13 mouse cellular contexts compared by ENCODE assay signal in genomic region chr1:92979073-92979602, GRCm38 (mm10). TPM values are rescaled to one million over a fixed set of nuclear protein-coding genes. Genes with fewer than 3 reads are reported as not detected.
DNase-seq lines count a peak whose midpoint lies in the region; ATAC-seq lines count a peak whose summit lies in the region.
"Had no signal": no experiment of that assay in that cellular context is flagged by ENCODE, and none has a peak within 500 bp of the region (broad histone marks: within the 10 kb centered on the region; RNA-seq: fewer than 3 reads in every experiment).

No protein-coding gene starts in this region.

- H3K27ac ChIP-seq in heart, embryonic 10.5 days = peak overlapping the region; percentile 47; the same call in 1 of the 2 replicates
- H3K27ac ChIP-seq in lung, embryonic 15.5 days = no peak overlapping the region
- H3K27ac ChIP-seq in embryonic facial prominence, embryonic 12.5 days = no peak overlapping the region
- H3K27ac ChIP-seq in limb, embryonic 15.5 days = no peak overlapping the region

- H3K36me3 ChIP-seq in heart, embryonic 10.5 days = no peaks in the 10 kb centered on the region
- no peaks in the 10 kb centered on the region for H3K36me3 ChIP-seq in lung, embryonic 15.5 days
- H3K36me3 ChIP-seq in embryonic facial prominence, embryonic 12.5 days = no peaks in the 10 kb centered on the region
- H3K36me3 ChIP-seq in limb, embryonic 15.5 days = no peaks in the 10 kb centered on the region

- peak overlapping the region; percentile 24; the same call in 1 of the 2 replicates for H3K4me3 ChIP-seq in heart, embryonic 10.5 days
- no peak overlapping the region for H3K4me3 ChIP-seq in lung, embryonic 15.5 days
- no peak overlapping the region for H3K4me3 ChIP-seq in embryonic facial prominence, embryonic 12.5 days
- H3K4me3 ChIP-seq in limb, embryonic 15.5 days = no peak overlapping the region

- no peak for DNase-seq in heart, embryonic 10.5 days (ENCODE audit: low spot score)
- no peak for DNase-seq in heart, postnatal 25 days (ENCODE audit: low spot score)
- DNase-seq in lung, adult 18-20 months = no peak
- DNase-seq in MN1 (ENCODE audit: low spot score) = no peak
- DNase-seq in left cerebral cortex, adult 8-10 months (ENCODE audit: low spot score in 2 of 2) = no peak
- DNase-seq: cerebellum, adult 8-10 months; liver, postnatal 0 days had no signal

- 10% methylated on average over 11 of the region's 11 CpGs for WGBS in heart, embryonic 10.5 days
- WGBS in lung, embryonic 15.5 days = 11% methylated on average over 11 of the region's 11 CpGs
- WGBS in embryonic facial prominence, embryonic 12.5 days = 29% methylated on average over 11 of the region's 11 CpGs
- 12% methylated on average over 11 of the region's 11 CpGs for WGBS in limb, embryonic 15.5 days

- peaks cover 31% of the 10 kb centered on the region for H3K27me3 ChIP-seq in heart, embryonic 10.5 days (ENCODE audit: insufficient read depth, poor library complexity, severe bottlenecking)
- no peaks in the 10 kb centered on the region; the same call in 1 of the 2 replicates for H3K27me3 ChIP-seq in lung, embryonic 15.5 days
- H3K27me3 ChIP-seq in embryonic facial prominence, embryonic 12.5 days = 0 out of 2 replicates have a peak, but pooled peaks cover 5% of the 10 kb centered on the region
- no peaks in the 10 kb centered on the region for H3K27me3 ChIP-seq in limb, embryonic 15.5 days

- H3K4me2 ChIP-seq in lung, embryonic 15.5 days = 0 out of 2 replicates have a peak overlapping the region, but pooled peaks have one; percentile 19
- H3K4me2 ChIP-seq in embryonic facial prominence, embryonic 12.5 days (replicated peaks) = no peak overlapping the region
- no peak overlapping the region for H3K4me2 ChIP-seq in limb, embryonic 15.5 days

- ATAC-seq in lung, embryonic 15.5 days (ENCODE audit: borderline replicate concordance, extremely low read depth, low FRiP score, low TSS enrichment) = peak; percentile 33; the same call in 1 of the 2 replicates
- 0 out of 2 replicates have a peak, but pooled peaks have one; percentile 30 for ATAC-seq in embryonic facial prominence, embryonic 12.5 days (ENCODE audit: insufficient number of reproducible peaks, insufficient read depth, low FRiP score, low TSS enrichment)
- peak; percentile 52; the same call in 1 of the 2 replicates for ATAC-seq in limb, embryonic 15.5 days (ENCODE audit: insufficient number of reproducible peaks, low FRiP score, low TSS enrichment, low read depth)
- ATAC-seq: liver, postnatal 0 days had no signal

- intact Hi-C loops in heart, postnatal 25 days (cut with DNase I) = no loop called here

- H3K9me3 ChIP-seq in heart, embryonic 10.5 days = no peaks in the 10 kb centered on the region
- H3K9me3 ChIP-seq in lung, embryonic 15.5 days = no peaks in the 10 kb centered on the region
- no peaks in the 10 kb centered on the region for H3K9me3 ChIP-seq in embryonic facial prominence, embryonic 12.5 days
- H3K9me3 ChIP-seq in limb, embryonic 15.5 days = no peaks in the 10 kb centered on the region

- peaks cover 57% of the 10 kb centered on the region for H3K4me1 ChIP-seq in heart, embryonic 10.5 days
- H3K4me1 ChIP-seq in lung, embryonic 15.5 days = peaks cover 30% of the 10 kb centered on the region
- no peaks in the 10 kb centered on the region for H3K4me1 ChIP-seq in embryonic facial prominence, embryonic 12.5 days
- H3K4me1 ChIP-seq in limb, embryonic 15.5 days = peaks cover 6% of the 10 kb centered on the region

- no peak overlapping the region for H3K9ac ChIP-seq in lung, embryonic 15.5 days
- no peak overlapping the region for H3K9ac ChIP-seq in embryonic facial prominence, embryonic 12.5 days
- H3K9ac ChIP-seq in limb, embryonic 15.5 days = no peak overlapping the region
- H3K9ac ChIP-seq: liver, postnatal 0 days had no signal

RNA-seq across cellular contexts. Expression of gene Aqp12, which starts 27.0 kb away (rescaled TPM):
- not detected in 2 replicates for polyA plus RNA-seq in heart, embryonic 10.5 days (2016; fragmentation: Nextera tagmentation; extraction: Ambion mirVana)
- not detected for total RNA-seq in heart, postnatal 25 days (2021)
- not detected in 2 replicates for polyA plus RNA-seq in lung, embryonic 15.5 days (2015; fragmentation: Nextera tagmentation; extraction: Ambion mirVana)
- polyA plus RNA-seq in embryonic facial prominence, embryonic 12.5 days (2016; fragmentation: Nextera tagmentation; extraction: Ambion mirVana) = not detected in 2 replicates
- not detected in 2 replicates for polyA plus RNA-seq in limb, embryonic 15.5 days (2015; fragmentation: Nextera tagmentation; extraction: Ambion mirVana)
- total RNA-seq in left cerebral cortex, adult 8-10 months (2022) = not detected
- total RNA-seq: heart, adult 18-20 months; left cerebral cortex, postnatal 10 days had no signal
- polyA plus RNA-seq: liver, postnatal 0 days; urinary bladder, adult 2 months had no signal

RNA-seq across cellular contexts. Expression of gene Gpr35, which starts 28.5 kb away (rescaled TPM):
- 0.20 and 0.28 TPM in 2 replicates for polyA plus RNA-seq in heart, embryonic 10.5 days (2016; fragmentation: Nextera tagmentation; extraction: Ambion mirVana)
- total RNA-seq in heart, postnatal 25 days (2021) = under 1 TPM; 0.36 to 0.75 TPM
- polyA plus RNA-seq in lung, embryonic 15.5 days (2015; fragmentation: Nextera tagmentation; extraction: Ambion mirVana) = 0.36 and 0.62 TPM in 2 replicates
- polyA plus RNA-seq in embryonic facial prominence, embryonic 12.5 days (2016; fragmentation: Nextera tagmentation; extraction: Ambion mirVana) = 0.36 and 0.57 TPM in 2 replicates
- 1.8 and 2.5 TPM in 2 replicates for polyA plus RNA-seq in limb, embryonic 15.5 days (2015; fragmentation: Nextera tagmentation; extraction: Ambion mirVana)
- total RNA-seq in left cerebral cortex, adult 8-10 months (2022) = under 1 TPM in 3 of 4 experiments, not detected in 1; 0.13 to 0.18 (median 0.14) TPM

RNA-seq across cellular contexts. Expression of gene Capn10, which starts 45.0 kb away (rescaled TPM):
- 19.4 and 25.4 TPM in 2 replicates for polyA plus RNA-seq in heart, embryonic 10.5 days (2016; fragmentation: Nextera tagmentation; extraction: Ambion mirVana)
- 1 to 10 TPM; 6.9 TPM for total RNA-seq in heart, postnatal 25 days (2021)
- 27.7 and 30.4 TPM in 2 replicates for polyA plus RNA-seq in lung, embryonic 15.5 days (2015; fragmentation: Nextera tagmentation; extraction: Ambion mirVana)
- polyA plus RNA-seq in embryonic facial prominence, embryonic 12.5 days (2016; fragmentation: Nextera tagmentation; extraction: Ambion mirVana) = 42.7 and 44.7 TPM in 2 replicates
- polyA plus RNA-seq in limb, embryonic 15.5 days (2015; fragmentation: Nextera tagmentation; extraction: Ambion mirVana) = 29.1 and 29.9 TPM in 2 replicates
- 10 to 100 TPM; 33.9 to 42.2 (median 37.4) TPM for total RNA-seq in left cerebral cortex, adult 8-10 months (2022)
